Mouse (Mus musculus): Measurements from ENCODE around the gene Prps2.
"Not testable (repeated sequence)": the region's sequence is repeated elsewhere in the genome, so short reads cannot be mapped to it uniquely, and the experiment has no call there.

The Prps2 gene

GRCm38 (mm10) chrX:167323742-167324141, 58.8 kb downstream of the Prps2 start:
- DNase-seq (ENCODE audit: low spot score): no peak

GRCm38 (mm10) chrX:167321233-167321806, 61.2 kb downstream of the Prps2 start:
- DNase-seq (ENCODE audit: low spot score): no peak

- peak; percentile 2 for DNase-seq (ENCODE audit: low spot score)
These were observed 63.6 kb downstream of the Prps2 start for GRCm38 (mm10) chrX:167318819-167319396.

GRCm38 (mm10) chrX:167315766-167316165, 66.8 kb downstream of the Prps2 start:
- peak; percentile 39 for DNase-seq (ENCODE audit: low spot score)

- DNase-seq (ENCODE audit: low spot score): no peak
These were observed 67.3 kb downstream of the Prps2 start for GRCm38 (mm10) chrX:167315093-167315726.

GRCm38 (mm10) chrX:167302061-167302460, 80.5 kb downstream of the Prps2 start:
- not testable (repeated sequence) for DNase-seq (ENCODE audit: low spot score)
